Mouse (Mus musculus) left cerebral cortex, postnatal 14 days (tissue): ENCODE data around the gene Rab42. TPM values are rescaled to one million over a fixed set of nuclear protein-coding genes. Genes with fewer than 3 reads are reported as not detected.

ENCODE experiments used
- DNase-seq, 2 experiments: peaks; one replicate each; pipeline ENCODE4 v3.0.0; 2021 to 2022; ENCODE audit warnings: low spot score in 2 of 2, mixed read lengths in 1 of 2
- intact Hi-C: fragments of 180-260 bp; cut with DNase I; formaldehyde crosslinking; loops from one replicate; pipeline ENCODE4 v1.15.1; 2025
- total RNA-seq, 2 experiments: library from RNA; stranded (reverse); gene quantifications; 2 replicates each; pipeline ENCODE4 v1.2.3; 2021

Rab42 gene
- total RNA-seq, 2 experiments from 2014 or later, result 0.61 to 1.3 TPM

GRCm38 (mm10) chr4:132253128-132253527 lies 50.1 kb downstream of the Rab42 start:
- intact Hi-C loops, result no loop called here

More at GRCm38 (mm10) chr4:132253128-132253527, 50.1 kb downstream of the Rab42 start:
- no peak for DNase-seq

Other genes starting within 250 kb of the Rab42 start
- gene Gm10300, start 228.7 kb downstream of the Rab42 start, total RNA-seq, result not detected
- gene Epb41, start 228.1 kb downstream of the Rab42 start, total RNA-seq, result 10 to 100 TPM; 26.2 to 28.4 TPM
- 10 to 100 TPM; 11.9 to 12.4 TPM for gene Oprd1, start 158.9 kb downstream of the Rab42 start, total RNA-seq
- 10 to 100 TPM; 40.8 to 44.5 TPM for gene Ythdf2, start 91.1 kb downstream of the Rab42 start, total RNA-seq
- 10 to 100 TPM; 25.1 to 25.9 TPM for gene Gmeb1, start 41.8 kb downstream of the Rab42 start, total RNA-seq
- gene Taf12, start 29.0 kb downstream of the Rab42 start, total RNA-seq, result 10 to 100 TPM; 16.9 to 18.3 TPM
- 10 to 100 TPM; 20.1 to 22.1 TPM for gene Trnau1ap, start 26.2 kb upstream of the Rab42 start, total RNA-seq
- 10 to 100 TPM; 13.8 to 14.0 TPM for gene Rcc1, start 50.2 kb upstream of the Rab42 start, total RNA-seq
- 10 to 100 TPM in 1 of 2 experiments, 1 to 10 TPM in 1; 7.0 to 11.4 TPM for gene Phactr4, start 119.1 kb upstream of the Rab42 start, total RNA-seq
- 1 to 10 TPM; 8.0 to 8.2 TPM for gene Med18, start 160.5 kb upstream of the Rab42 start, total RNA-seq
- gene Sesn2, start 207.1 kb upstream of the Rab42 start, total RNA-seq, result 10 to 100 TPM; 10.8 to 12.2 TPM
- 100 to 1,000 TPM; 629 to 641 TPM for gene Atpif1, start 230.3 kb upstream of the Rab42 start, total RNA-seq
- gene Dnajc8, start 232.2 kb upstream of the Rab42 start, total RNA-seq, result 10 to 100 TPM; 76.0 to 79.0 TPM